Mouse (Mus musculus) heart, adult 11 months (tissue): Measurements from ENCODE around the gene Cpne7.

Source experiments
- DNase-seq: peaks from one replicate; pipeline ENCODE4 v3.0.0; 2022

Cpne7 gene

DNA sequence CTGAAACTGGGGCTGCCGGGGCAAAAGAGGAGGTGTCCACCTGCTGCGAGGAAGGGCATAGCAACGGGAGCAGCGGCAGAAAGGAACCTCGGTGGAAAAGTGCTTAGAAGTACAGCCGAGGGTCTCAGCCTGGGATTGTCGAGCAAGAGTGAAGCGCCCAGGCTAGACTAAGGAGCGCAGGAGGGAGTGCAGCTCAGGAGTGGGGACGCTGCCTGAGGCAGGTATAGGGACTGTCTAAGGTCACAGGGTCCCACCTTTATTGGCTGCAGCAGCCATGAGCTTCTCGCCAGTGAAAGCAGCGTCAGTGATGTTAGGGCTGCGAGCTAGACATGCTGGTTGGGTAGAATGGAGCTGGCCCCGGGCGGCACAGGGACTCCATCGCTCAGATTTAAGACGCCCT is 570 bp downstream of the Cpne7 start:
- DNase-seq: no peak

DNA sequence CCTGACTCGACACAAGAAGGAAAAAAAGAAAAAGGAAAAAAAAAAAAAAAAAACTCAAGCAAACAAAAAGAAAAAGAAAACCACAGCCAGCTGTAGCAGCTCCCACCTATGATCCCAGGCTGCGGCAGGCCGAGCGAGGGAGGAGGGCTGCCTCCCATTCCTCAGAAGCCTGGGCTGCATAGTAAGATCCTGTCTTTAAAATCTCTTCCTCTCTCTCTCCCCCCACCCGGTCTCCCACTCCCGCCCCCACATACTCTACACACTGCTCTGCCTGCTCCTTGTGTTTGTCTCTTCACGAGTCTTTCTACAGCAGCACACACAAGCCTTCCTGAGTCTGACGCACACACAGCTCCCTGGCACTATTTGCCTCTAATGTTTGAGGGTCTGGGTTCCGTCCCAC is 4.9 kb downstream of the Cpne7 start:
- no peak for DNase-seq

DNA sequence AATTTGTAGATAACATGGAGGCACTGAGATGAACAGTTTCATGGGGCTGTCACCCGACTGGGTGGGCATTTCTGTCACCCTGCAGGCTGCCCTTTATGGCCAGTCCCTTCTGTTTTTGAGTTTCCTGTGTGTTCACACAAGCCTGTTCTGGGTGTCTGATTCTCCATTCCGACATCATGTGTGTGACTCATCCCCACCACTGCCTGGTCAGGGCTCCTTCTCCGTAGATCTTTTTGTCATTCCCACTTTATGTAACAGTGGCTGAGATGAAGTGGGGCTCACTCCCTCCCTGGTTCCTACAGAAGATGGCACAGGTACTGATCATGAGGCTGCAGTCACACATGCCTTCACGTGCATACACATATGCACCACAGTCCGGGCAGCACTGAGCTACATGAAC is 5.5 kb downstream of the Cpne7 start:
- no peak for DNase-seq

DNA sequence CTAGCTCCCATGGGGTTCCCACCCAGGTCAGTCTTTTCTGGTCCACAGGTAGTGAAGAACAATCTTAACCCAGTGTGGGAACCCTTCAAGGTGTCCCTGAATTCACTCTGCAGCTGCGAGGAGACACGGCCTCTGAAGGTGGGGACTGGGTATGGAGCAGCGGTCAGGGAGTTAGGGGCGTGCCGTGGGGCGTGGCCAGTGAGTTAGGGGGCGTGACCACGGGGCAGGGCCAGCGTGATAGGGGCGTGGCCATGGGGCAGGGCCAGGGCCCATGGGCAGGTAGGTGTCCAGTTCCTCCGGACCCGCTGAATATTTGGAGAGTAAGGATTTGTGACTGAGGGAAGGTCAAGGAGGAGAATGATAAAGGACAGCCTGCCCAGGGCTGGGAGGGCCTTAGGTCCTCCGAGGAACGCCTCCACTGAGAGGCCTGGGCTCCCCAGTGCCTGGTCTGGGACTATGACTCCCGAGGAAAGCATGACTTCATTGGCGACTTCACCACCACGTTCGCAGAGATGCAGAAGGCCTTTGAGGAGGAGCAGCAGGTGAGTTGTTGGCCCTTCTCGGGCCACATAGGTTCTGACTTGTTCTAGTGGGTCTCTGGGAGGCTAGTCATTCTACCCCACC is 9.1 kb downstream of the Cpne7 start:
- DNase-seq: no peak

DNA sequence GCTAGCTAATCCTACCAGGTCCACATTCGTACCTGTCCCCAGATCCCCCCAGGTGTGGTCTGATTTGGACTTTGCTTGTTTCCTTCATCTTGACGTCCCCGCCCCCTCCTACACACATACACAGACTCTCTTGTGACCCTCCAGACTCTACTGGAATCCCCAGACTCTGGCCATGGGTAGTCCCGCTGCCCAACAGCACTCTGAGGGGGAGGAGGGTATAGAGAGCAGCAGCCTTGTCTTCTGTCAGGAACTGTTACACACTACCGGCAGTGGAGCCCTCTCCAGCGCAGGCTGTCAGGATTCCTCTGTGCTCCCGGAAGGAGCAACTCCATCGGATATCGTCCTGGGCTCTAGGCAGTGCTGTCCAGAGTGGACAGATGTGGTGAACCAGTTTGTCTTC is 13.9 kb downstream of the Cpne7 start:
- peak; percentile 93 for DNase-seq

DNA sequence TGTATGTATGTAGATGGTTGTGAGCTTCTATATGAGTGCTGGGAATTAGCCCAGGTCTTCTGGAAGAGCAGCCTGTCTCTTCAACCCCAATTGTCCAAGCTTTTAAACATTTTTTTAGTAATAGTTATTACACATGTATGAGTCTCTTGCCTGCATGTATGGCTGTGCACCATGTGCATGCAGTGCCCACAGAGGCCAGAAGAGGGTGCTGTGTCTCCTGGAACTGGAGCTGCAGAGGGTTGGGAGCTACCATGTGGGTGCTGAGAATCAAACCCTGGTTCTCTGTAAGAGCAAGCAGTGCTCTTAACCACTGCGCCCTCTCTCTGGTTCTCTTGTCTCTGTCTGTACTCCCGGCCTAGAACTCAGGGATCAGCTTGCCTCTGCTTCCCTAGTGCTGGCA is 15.8 kb downstream of the Cpne7 start:
- no peak for DNase-seq

DNA sequence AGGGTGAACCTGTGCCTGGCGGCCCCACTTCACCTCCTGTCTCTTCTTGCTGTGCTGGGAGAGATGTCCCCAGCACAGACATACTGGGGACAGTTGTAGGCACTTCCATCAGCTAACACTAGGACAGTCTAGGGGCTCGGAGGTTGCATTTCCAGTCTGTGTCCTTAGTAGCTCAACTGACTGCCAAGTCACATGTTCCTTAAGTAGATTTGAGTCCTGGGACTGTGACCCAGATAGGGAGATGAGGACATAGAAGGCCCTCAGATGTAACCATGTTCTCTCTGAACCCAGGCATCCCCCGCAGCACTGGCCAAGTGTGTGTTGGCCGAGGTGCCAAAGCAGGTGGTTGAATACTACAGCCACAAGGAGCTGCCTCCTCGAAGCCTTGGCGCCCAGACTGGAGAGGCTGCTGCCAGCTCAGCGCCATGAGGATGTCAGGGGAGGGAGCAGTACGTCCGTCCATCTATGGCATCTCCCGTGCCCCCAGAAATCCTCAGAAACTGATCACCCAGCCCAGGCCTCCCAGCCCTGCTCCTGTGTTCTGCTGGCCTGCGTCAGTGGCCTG is 17.1 kb downstream of the Cpne7 start:
- peak; percentile 92 for DNase-seq

DNA sequence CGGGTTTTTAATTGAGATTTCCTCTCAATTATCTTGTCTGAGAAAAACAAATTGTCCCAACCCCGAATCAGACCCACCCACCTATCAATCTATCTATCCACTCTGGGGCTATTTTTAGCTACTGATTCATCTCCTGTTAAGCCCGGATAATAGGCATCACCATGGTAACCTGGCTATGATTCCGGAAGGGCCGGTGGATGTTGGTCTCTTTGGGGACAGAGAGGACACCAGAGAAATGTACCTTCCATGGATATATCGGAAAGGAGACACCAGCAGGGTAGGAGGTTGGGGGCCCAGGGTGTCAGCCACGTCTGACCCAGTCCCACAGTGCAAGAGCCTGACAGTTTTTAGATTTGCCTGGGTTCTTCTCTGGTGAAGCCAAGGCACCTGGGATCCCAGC is 18.2 kb downstream of the Cpne7 start:
- DNase-seq: peak; percentile 90

DNA sequence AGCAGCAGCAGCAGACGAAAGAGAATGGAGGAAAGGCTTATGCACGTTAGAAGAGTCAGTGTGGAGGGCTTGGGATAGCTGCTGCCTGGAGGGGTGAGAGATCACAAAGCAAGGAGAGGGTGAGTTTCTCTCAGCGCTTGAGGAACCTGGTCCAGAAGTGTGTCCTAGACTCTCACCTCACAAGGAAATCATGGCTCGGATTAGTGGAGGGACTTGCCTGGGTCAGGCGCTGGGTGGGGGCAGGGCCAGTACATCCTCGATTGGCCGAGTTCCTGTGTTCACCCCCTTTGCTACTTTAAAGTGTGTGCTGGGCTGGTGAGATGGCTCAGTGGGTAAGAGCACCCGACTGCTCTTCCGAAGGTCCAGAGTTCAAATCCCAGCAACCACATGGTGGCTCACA is 18.6 kb downstream of the Cpne7 start:
- DNase-seq: peak; percentile 89

DNA sequence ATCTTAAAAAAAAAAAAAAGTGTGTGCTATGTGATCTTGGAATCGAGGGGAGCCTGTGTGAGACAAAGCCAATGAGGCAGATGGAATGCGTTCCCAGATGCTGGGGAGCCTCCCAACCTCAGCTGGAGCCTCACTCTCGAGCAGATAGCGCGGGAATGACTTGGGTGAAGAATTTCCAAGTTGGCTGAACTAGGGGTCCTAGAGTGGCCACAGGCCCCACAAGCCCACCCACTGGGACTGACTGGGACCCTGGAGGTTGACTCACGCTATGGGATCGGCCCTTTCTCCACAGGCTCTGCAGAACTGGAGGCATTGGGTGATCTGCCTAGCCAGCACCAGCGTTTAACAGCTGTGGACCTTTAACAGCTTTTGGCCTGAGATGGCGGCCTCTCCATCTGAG is 19.1 kb downstream of the Cpne7 start:
- peak; percentile 98 for DNase-seq

DNA sequence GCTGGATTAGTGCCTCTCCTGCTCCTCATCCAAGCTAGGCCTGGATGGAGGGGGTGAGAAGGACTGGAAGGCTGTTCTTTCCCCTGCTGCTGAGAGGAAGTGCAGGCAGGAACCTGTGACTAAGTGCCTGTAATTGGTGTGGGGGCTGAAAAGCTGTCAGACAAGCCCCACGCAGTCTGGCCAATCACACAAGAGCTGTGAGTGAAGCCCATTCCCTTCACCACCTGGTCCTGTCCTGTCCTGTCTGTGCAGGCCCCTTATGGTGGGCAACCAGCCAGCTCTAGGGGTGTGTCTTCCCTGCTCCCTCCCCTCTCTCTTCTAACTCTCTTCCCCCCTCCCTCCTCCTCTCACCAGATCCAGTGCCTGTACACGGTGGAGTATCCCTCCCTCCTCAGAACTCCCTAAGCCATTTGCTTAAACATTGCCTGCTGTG is 20.5 kb downstream of the Cpne7 start:
- DNase-seq: peak; percentile 96

DNA sequence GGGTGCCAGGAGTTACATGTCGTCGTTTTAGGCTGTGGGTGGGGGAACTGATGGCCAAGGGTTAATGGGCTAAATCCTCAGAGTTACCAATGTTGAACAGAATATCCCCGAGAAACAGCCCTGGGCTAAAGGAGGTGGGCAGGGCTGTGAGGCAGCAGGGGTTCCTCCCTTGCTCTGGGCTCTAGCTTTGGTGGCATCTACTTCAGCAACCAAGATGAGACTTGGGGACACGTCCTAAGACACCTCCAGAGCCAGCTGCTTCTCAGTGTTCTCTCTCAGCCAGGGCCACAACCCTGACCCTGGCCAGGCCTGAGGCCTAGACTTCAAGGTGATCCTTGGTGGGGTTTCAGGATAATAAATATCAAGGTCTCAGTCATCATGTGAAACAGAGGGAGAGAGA is 21.6 kb downstream of the Cpne7 start:
- no peak for DNase-seq

DNA sequence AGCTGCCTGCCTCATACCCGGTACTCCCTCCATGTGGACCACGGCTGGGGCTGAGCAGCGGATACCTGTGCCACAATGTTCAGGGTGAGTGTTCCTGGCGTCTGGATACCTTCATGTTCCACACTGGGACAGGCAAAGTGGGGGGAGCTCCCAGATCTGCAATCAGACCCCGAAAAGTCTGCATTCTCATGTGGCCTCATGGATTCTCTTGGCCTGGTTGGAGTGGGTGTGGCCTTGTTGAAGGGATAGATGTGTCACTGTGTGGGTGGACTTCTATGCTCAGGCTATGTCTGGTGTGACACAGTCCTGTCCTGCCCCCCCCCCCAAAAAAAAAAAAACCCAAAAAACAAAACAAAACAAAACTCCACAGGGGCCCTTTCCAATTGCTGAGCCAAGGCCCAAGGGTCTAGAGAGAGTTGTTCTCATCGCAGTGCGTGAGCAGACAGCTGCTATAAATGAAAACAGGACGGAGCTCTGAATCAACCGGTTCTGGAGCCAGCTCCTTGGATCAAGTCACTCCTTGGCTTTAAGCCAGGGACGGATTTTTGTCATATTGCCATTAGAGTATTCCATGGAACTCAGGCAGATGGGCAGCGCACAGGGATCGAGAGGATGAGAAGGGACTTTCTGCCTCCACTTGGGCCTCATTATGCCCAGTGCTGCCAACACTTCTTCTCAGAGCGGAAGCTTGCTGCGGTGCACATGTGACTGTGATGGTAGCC is 24.7 kb downstream of the Cpne7 start:
- peak; percentile 99 for DNase-seq

DNA sequence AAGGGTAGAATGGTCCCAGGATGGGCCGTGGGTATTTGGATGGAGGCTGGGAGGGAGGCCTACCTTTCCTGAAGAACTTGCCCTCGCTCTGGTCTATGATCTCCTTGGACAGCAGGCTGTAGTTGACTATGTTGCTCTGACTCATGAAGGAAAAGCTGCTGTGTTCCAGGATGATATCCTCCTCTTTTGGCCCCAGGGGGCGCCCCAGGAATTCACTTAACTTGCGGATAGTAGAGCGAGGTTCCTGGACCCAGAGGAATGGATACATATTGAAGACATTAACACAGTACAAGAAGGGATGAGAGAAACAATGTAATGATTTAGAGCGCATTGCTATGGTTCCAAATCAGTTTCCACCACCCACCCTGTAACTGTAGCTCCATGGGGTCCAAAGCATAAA is 28.1 kb downstream of the Cpne7 start:
- peak; percentile 96 for DNase-seq

DNA sequence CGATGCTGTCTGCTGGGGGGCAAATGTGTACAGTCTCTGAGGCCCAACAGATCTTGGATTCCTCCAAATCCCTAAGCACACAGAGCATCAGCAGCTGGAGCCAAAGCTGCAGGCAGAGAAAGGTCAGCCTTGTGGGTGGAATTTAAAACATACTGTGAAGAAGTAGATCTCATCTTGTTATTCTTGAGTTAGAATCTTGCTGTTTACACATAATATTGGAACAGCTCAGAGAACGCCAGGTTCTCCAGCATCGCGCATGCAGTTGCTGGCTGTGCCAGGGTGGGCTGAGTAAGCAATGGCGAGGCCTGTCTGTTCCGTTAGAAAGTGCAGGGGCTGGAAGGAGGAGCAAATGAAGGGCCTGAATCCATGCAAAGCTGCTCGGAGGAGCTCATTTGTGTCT is 29.2 kb downstream of the Cpne7 start:
- peak; percentile 98 for DNase-seq

DNA sequence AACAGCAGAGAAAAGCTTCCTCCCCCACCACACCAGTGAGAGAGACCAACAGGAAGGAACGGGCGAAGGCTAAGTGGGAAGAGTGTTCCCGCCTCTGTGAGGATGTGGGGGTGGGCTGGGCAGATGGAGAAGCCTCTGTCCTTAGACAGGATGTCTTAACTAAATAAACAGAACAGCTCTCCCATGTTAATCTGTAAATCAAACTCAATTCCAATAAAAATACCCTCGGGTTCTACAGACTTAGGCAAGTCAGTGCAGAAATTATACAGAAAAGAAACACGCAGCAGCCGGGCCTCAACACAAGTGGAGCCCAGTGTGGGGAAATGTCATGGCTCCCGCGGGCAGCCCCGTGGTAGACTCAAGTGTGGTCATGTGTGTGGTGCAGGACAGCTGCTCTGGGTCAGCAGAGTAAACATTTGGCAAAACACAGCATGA is 33.6 kb downstream of the Cpne7 start:
- DNase-seq: peak; percentile 96

DNA sequence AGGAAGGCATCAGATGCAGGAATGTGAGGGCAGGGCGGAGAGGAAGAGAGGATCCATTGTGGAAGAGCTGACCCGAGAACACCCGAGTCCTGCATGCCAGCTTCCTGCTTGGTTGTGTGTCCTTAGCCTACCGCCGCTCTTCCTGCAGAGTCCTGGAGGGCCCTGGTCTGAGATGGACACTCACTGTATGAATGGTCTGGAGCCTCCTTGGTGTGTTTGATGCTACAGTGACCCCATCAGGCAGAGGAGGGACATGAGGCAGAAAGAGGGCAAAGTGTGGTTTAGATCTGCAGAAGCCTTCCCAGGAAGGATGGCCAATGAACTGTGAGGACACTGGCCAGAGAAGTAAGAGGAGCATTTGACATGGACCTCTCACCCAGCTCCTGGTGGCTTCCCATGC is 38.0 kb downstream of the Cpne7 start:
- DNase-seq: peak; percentile 93

DNA sequence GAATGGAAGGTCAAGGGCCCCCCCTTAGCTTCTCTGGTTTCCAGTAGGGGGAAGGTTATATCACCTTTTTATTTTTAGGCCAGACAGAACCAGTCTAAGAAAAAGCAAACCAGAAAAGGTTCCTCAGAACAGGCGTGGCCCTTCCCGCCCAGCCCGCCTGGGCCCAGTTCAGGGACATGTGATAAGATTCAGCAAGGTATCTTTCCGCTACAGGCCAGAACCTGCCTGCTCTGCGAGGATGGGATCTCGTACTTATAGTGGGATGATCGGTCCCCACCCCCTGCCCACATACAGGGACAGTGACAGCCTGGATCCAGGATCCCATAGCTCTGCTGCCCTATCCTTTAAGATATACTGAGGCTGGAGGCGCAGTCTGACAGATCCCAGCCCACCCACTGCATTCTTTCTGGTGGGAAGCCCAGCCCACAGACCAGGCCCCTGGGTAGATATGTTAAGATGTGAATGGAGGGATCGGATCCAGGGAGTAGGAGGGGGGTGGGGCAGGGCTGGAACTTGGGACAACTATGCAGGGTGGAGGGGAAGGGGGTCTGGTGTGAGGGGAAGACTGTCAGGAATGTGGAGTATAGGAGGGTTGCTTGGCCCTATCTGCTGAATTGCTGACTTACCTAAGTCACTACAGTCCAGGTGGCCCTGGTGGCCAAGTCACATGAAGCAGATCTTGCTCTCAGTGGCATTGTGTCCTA is 39.0 kb downstream of the Cpne7 start:
- DNase-seq: no peak

DNA sequence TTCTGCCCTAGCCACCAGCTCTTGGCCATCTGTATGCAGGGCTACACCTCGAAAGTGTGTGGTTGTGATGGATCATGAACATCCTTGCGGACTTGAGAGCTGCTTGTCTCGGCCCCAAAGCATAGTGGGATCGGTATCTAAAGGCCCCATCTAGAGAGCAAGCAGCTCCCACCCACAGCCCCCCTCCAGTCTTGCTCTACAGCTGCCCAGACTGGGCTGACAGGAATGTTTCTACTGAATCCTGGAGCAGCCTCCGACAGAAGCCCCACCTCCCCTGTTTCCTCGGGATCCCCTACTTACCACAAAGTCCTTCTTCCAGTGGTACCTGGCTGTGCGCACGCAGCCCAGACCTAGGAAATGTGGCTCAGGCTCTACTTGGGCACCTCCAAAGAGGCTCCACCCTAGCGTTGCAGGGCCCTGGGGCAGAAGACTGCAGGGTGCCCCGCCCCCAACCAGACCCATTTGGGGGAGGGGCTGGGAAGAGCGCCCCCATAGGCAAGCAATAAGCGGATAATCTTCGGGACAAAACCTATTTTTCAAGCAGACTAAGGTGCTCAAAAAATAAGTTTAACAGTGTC is 40.8 kb downstream of the Cpne7 start, which contains the start of gene Sult5a1:
Sult5a1 (minus strand) TSS at position 428 of the 578 bp plus-strand sequence.
- DNase-seq: peak; percentile 87

DNA sequence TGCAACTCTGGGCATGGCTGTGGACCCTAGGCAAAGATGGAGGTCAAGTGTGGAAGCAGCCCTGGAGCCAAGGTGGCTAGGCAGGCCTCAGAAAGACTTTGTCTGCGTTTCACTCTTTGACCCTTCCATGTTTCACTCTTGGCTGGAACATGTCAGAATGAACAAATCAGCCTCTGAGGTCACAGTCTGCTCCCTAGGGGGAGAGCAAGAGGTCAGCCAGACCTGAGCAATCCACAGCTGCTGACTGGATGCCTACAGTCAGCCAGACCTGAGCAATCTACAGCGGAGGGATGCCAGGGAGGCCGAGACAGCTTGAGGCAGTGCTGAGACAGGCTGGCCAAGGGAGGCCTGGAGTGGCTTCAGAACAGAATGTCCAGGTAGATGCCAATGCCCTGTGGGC is 64.2 kb downstream of the Cpne7 start:
- peak; percentile 98 for DNase-seq
